Mouse (Mus musculus) small intestine, adult 2 months (tissue): ENCODE measurements around the gene Thsd7a. TPM values are rescaled to one million over a fixed set of nuclear protein-coding genes. Genes with fewer than 3 reads are reported as not detected.

Experiments used
- H3K27ac ChIP-seq: fragments of 200-500 bp; 2 replicates; pipeline ENCODE4 v1.5.1; 2012; ENCODE audit warnings: low read depth, low read length, control low read depth, inconsistent platforms; ENCODE audit not compliant: insufficient read depth
- H3K27me3 ChIP-seq: fragments of 200-500 bp; 2 replicates; pipeline ENCODE4 v1.6.1; 2012; ENCODE audit warnings: mild to moderate bottlenecking, moderate library complexity, low read length, inconsistent platforms; ENCODE audit not compliant: control insufficient read depth, insufficient read depth
- H3K36me3 ChIP-seq: fragments of 200-500 bp; 2 replicates; pipeline ENCODE4 v1.6.1; 2012; ENCODE audit warnings: mild to moderate bottlenecking, low read length, control low read depth, inconsistent platforms; ENCODE audit not compliant: control insufficient read depth, insufficient read depth
- H3K4me1 ChIP-seq: fragments of 200-500 bp; 2 replicates; pipeline ENCODE4 v1.6.1; 2012; ENCODE audit warnings: low read length, inconsistent platforms, mixed read lengths; ENCODE audit not compliant: control insufficient read depth, insufficient read depth, insufficient read length
- H3K4me3 ChIP-seq: fragments of 200-500 bp; 2 replicates; pipeline ENCODE4 v1.5.1; 2012; ENCODE audit warnings: low read depth, mild to moderate bottlenecking, control low read depth, inconsistent platforms, low read length, moderate library complexity
- CTCF ChIP-seq: fragments of 200-500 bp; IDR thresholded peaks from 2 replicates; pipeline ENCODE4 v1.5.1; 2012; ENCODE audit warnings: low read depth, mild to moderate bottlenecking, control low read depth, inconsistent platforms, low read length, moderate library complexity, mixed read lengths; ENCODE audit not compliant: insufficient replicate concordance, insufficient read length; ENCODE audit errors: extremely low read depth
- POLR2A ChIP-seq: fragments of 200-500 bp; IDR thresholded peaks from 2 replicates; pipeline ENCODE4 v1.6.1; 2012; ENCODE audit warnings: low read depth, mild to moderate bottlenecking, control low read depth, inconsistent platforms, low read length, moderate library complexity
- WGBS: fragments of 180-500 bp; shearing (Covaris S2); methylation state at CpG from one replicate; pipeline ENCODE4 v1.1.7; 2018; 5-methylcytosine and 5-hydroxymethylcytosine counted together
- polyA plus RNA-seq: library from polyadenylated mRNA; depleted of rRNA; stranded (reverse); fragments of >200 nt; gene quantifications from 2 replicates; pipeline ENCODE4 v1.2.3, GENCODE M21; 2012

Thsd7a gene
- polyA plus RNA-seq, 1 experiment: 1.8 TPM

GRCm38 (mm10) chr6:12742791-12743190, 6.4 kb downstream of the Thsd7a start:
- 76% methylated on average over 4 of the region's 4 CpGs for WGBS

DNA sequence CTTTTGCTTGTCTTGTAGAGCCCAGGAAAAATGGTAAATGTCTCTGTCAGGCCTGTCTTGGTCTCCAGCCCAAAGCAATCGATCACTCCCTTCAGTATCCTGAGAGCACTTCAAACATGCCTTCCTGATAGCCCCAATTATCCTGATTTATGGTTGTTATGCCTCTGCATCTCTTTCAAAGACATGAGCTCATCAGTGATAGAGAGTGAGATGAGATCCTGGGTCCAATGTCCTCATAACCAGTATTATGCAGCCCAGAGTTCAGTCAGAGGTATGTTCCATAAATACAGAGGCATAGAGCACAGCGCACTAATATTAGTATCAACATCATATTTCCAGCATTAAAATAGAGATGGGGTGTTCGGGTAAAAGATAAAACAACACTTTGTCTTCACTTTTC, 15.3 kb downstream of the Thsd7a start:
- H3K4me3 ChIP-seq: no peak overlapping the region
- TF ChIP-seq CTCF: no peak
- TF ChIP-seq POLR2A: no peak
- 58% methylated on average over 3 of the region's 3 CpGs for WGBS
- H3K36me3 ChIP-seq: no peaks in the 10 kb centered on the region
- no peak overlapping the region for H3K27ac ChIP-seq
- H3K27me3 ChIP-seq: no peaks in the 10 kb centered on the region
- H3K4me1 ChIP-seq: no peaks in the 10 kb centered on the region

More at GRCm38 (mm10) chr6:12742791-12743190, 6.4 kb downstream of the Thsd7a start:
- TF ChIP-seq POLR2A (no peak), CTCF (no peak)
- H3K27ac ChIP-seq: no peak overlapping the region
- no peaks in the 10 kb centered on the region for H3K36me3 ChIP-seq
- no peaks in the 10 kb centered on the region for H3K4me1 ChIP-seq
- H3K27me3 ChIP-seq: no peaks in the 10 kb centered on the region
- no peak overlapping the region for H3K4me3 ChIP-seq

DNA sequence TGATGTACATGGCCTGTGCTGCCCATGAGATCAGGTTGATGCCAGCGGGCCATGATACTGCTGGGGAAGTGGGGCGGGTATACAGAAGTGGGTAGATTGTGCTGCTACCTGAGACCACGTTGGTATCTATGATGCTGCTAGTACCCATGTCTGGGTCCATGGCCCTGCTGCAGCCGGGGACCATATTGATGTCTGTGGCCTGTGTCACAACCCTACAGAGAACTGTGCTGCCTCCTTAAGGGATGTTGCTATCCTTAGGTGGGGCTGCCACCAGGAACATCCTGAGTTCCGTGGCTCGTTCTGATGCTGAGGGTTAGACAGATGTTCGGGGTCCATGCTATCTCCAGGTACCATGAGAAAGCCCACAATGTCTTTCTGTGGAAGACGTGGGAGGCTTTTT, 33.1 kb downstream of the Thsd7a start:
- 91% methylated on average over 8 of the region's 8 CpGs for WGBS
- no peak overlapping the region for H3K4me3 ChIP-seq
- H3K27ac ChIP-seq: no peak overlapping the region
- H3K27me3 ChIP-seq: no peaks in the 10 kb centered on the region
- no peaks in the 10 kb centered on the region for H3K36me3 ChIP-seq
- TF ChIP-seq CTCF (no peak), POLR2A (no peak)
- no peaks in the 10 kb centered on the region for H3K4me1 ChIP-seq

GRCm38 (mm10) chr6:12712581-12712980, 36.6 kb downstream of the Thsd7a start:
- Histone ChIP-seq H3K27me3 (no peaks in the 10 kb centered on the region), H3K4me3 (no peak overlapping the region), H3K27ac (no peak overlapping the region), H3K4me1 (no peaks in the 10 kb centered on the region), H3K36me3 (no peaks in the 10 kb centered on the region)
- WGBS: 41% methylated on average over 3 of the region's 3 CpGs
- TF ChIP-seq POLR2A (no peak), CTCF (no peak)

DNA sequence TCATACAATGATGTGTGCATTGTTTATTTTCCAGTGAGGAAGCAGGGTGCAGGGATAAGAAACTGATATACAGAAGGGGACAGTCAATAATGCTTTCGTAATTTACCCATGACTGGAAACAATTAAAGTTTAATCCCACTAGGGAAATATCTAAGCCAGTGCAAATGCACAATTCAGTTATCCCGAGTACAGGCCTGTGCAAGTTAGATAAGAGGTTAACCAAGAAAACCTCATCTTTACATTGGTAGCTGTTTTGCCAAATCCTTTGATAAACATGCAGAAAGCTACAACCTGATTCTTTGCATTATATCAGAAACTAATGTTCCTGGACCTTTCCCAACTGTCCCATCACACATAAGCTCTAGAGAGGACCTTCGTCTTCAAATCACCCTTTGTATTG, 46.3 kb downstream of the Thsd7a start:
- no peak overlapping the region for H3K27ac ChIP-seq
- H3K4me3 ChIP-seq: no peak overlapping the region
- H3K27me3 ChIP-seq: no peaks in the 10 kb centered on the region
- TF ChIP-seq CTCF (no peak), POLR2A (no peak)
- WGBS: 63% methylated on average over 3 of the region's 3 CpGs
- no peaks in the 10 kb centered on the region for H3K4me1 ChIP-seq
- H3K36me3 ChIP-seq: no peaks in the 10 kb centered on the region

GRCm38 (mm10) chr6:12699089-12699488, 50.1 kb downstream of the Thsd7a start:
- H3K4me3 ChIP-seq: no peak overlapping the region
- H3K36me3 ChIP-seq: no peaks in the 10 kb centered on the region
- no peaks in the 10 kb centered on the region for H3K4me1 ChIP-seq
- H3K27me3 ChIP-seq: no peaks in the 10 kb centered on the region
- no peak for TF ChIP-seq POLR2A
- TF ChIP-seq CTCF: no peak
- 75% methylated on average over 2 of the region's 2 CpGs for WGBS
- no peak overlapping the region for H3K27ac ChIP-seq

GRCm38 (mm10) chr6:12693689-12694088, 55.5 kb downstream of the Thsd7a start:
- Histone ChIP-seq H3K27me3 (no peaks in the 10 kb centered on the region), H3K36me3 (no peaks in the 10 kb centered on the region), H3K4me3 (no peak overlapping the region), H3K27ac (no peak overlapping the region), H3K4me1 (no peaks in the 10 kb centered on the region)
- 93% methylated on average over 1 of the region's 1 CpGs for WGBS
- TF ChIP-seq POLR2A: no peak
- TF ChIP-seq CTCF: no peak

GRCm38 (mm10) chr6:12693239-12693638, 56.0 kb downstream of the Thsd7a start:
- H3K4me3 ChIP-seq: no peak overlapping the region
- no peaks in the 10 kb centered on the region for H3K4me1 ChIP-seq
- no peaks in the 10 kb centered on the region for H3K36me3 ChIP-seq
- TF ChIP-seq CTCF (no peak), POLR2A (no peak)
- no peak overlapping the region for H3K27ac ChIP-seq
- H3K27me3 ChIP-seq: no peaks in the 10 kb centered on the region
- WGBS: 89% methylated on average over 3 of the region's 3 CpGs
